Mouse (Mus musculus) MEL (cell line): ENCODE results near the gene Sft2d2. TPM values are rescaled to one million over a fixed set of nuclear protein-coding genes. Genes with fewer than 3 reads are reported as not detected.

Source experiments
- DNase-seq: peaks from one replicate; pipeline ENCODE4 v3.0.0; 2011; ENCODE audit warnings: low read depth, low spot score
- H3K27ac ChIP-seq: 2 replicates; pipeline ENCODE4 v1.5.1; 2012; ENCODE audit warnings: low read depth, mild to moderate bottlenecking, control low read depth, low read length, moderate library complexity; ENCODE audit not compliant: control insufficient read depth
- H3K27me3 ChIP-seq, 2 experiments: fragments of 150-350 bp in 1 of 2; sonication (generic) in 1 of 2; 2 replicates each; pipeline ENCODE4 v1.6.1; 2012; ENCODE audit warnings: low read length in 2 of 2, mild to moderate bottlenecking in 2 of 2, improper control_type of control experiment in 1 of 2, moderate library complexity in 1 of 2; ENCODE audit not compliant: insufficient read depth in 2 of 2, control insufficient read depth in 1 of 2
- H3K36me3 ChIP-seq, 2 experiments: 2 replicates each; pipeline ENCODE4 v1.6.1; 2012 to 2014; ENCODE audit warnings: low read length in 2 of 2, improper control_type of control experiment in 1 of 2, inconsistent platforms in 1 of 2, mild to moderate bottlenecking in 1 of 2; ENCODE audit not compliant: insufficient read depth in 2 of 2, control insufficient read depth in 1 of 2
- H3K4me1 ChIP-seq, 2 experiments: fragments of 150-350 bp in 1 of 2; sonication (generic) in 1 of 2; 2 replicates each; pipeline ENCODE4 v1.6.1; 2012; ENCODE audit warnings: low read length in 2 of 2, improper control_type of control experiment in 1 of 2, mild to moderate bottlenecking in 1 of 2; ENCODE audit not compliant: insufficient read depth in 2 of 2, control insufficient read depth in 1 of 2
- H3K4me3 ChIP-seq, 2 experiments: fragments of 150-350 bp in 1 of 2; sonication (generic) in 1 of 2; 2 replicates each; pipeline ENCODE4 v1.5.1; 2012; ENCODE audit warnings: low read depth in 2 of 2, low read length in 2 of 2, mild to moderate bottlenecking in 2 of 2, moderate library complexity in 2 of 2, control low read depth in 1 of 2, improper control_type of control experiment in 1 of 2; ENCODE audit not compliant: control insufficient read depth in 1 of 2, insufficient read depth in 1 of 2
- H3K79me2 ChIP-seq: 2 replicates; pipeline ENCODE4 v1.6.1; 2012; ENCODE audit warnings: mild to moderate bottlenecking, low read length, moderate library complexity; ENCODE audit not compliant: control insufficient read depth, poor library complexity, insufficient read depth
- H3K9ac ChIP-seq: 2 replicates; pipeline ENCODE4 v1.6.1; 2012; ENCODE audit warnings: low read depth, mild to moderate bottlenecking, control low read depth, low read length, moderate library complexity; ENCODE audit not compliant: control insufficient read depth, poor library complexity, severe bottlenecking
- H3K9me3 ChIP-seq: fragments of 150-350 bp; sonication (generic); replicated peaks from 2 replicates; pipeline ENCODE4 v1.6.1; 2012; ENCODE audit warnings: mild to moderate bottlenecking, low read length, improper control_type of control experiment, moderate library complexity; ENCODE audit not compliant: insufficient read depth
- CHD1 ChIP-seq: IDR thresholded peaks from 2 replicates; pipeline ENCODE4 v1.6.1; 2012; ENCODE audit warnings: low read depth, mild to moderate bottlenecking, inconsistent platforms, low read length, improper control_type of control experiment
- EP300 ChIP-seq, 2 experiments: IDR thresholded peaks; 2 replicates each; pipeline ENCODE4 v1.6.1; 2011; ENCODE audit warnings: improper control_type of control experiment in 2 of 2, low read length in 2 of 2, low read depth in 1 of 2, mild to moderate bottlenecking in 1 of 2
- ETS1 ChIP-seq: IDR thresholded peaks from 2 replicates; pipeline ENCODE4 v1.6.1; 2012; ENCODE audit warnings: low read depth, mild to moderate bottlenecking, inconsistent platforms, low read length, improper control_type of control experiment, moderate library complexity
- GATA1 ChIP-seq: IDR thresholded peaks from 2 replicates; pipeline ENCODE4 v1.6.1; 2011; ENCODE audit warnings: low read depth, low read length, improper control_type of control experiment
- HCFC1 ChIP-seq: IDR thresholded peaks from 2 replicates; pipeline ENCODE4 v1.6.1; 2012; ENCODE audit warnings: low read depth, mild to moderate bottlenecking, inconsistent platforms, low read length, improper control_type of control experiment, moderate library complexity
- MAFK ChIP-seq: IDR thresholded peaks from 2 replicates; pipeline ENCODE4 v1.6.1; 2011; ENCODE audit warnings: low read depth, mild to moderate bottlenecking, low read length, improper control_type of control experiment, borderline replicate concordance
- MAZ ChIP-seq: IDR thresholded peaks from 2 replicates; pipeline ENCODE4 v1.6.1; 2012; ENCODE audit warnings: low read depth, mild to moderate bottlenecking, inconsistent platforms, low read length, improper control_type of control experiment
- MEF2A ChIP-seq: IDR thresholded peaks from 2 replicates; pipeline ENCODE4 v1.6.1; 2014; ENCODE audit warnings: low read depth, mild to moderate bottlenecking, inconsistent platforms, low read length, improper control_type of control experiment; ENCODE audit not compliant: poor library complexity, insufficient replicate concordance, severe bottlenecking; ENCODE audit errors: extremely low read depth
- NRF1 ChIP-seq: IDR thresholded peaks from 2 replicates; pipeline ENCODE4 v1.6.1; 2014; ENCODE audit warnings: low read depth, mild to moderate bottlenecking, inconsistent platforms, low read length, improper control_type of control experiment, moderate library complexity; ENCODE audit not compliant: poor library complexity, insufficient read depth, severe bottlenecking
- POLR2A ChIP-seq, 2 experiments: IDR thresholded peaks; 2 replicates each; pipeline ENCODE4 v1.6.1; 2011 to 2012; ENCODE audit warnings: low read length in 2 of 2, mild to moderate bottlenecking in 2 of 2, control low read depth in 1 of 2, improper control_type of control experiment in 1 of 2, low read depth in 1 of 2, moderate library complexity in 1 of 2; ENCODE audit not compliant: control insufficient read depth in 1 of 2, insufficient read depth in 1 of 2, poor library complexity in 1 of 2
- POLR2AphosphoS5 ChIP-seq: IDR thresholded peaks from 2 replicates; pipeline ENCODE4 v1.6.1; 2012; ENCODE audit warnings: low read depth, borderline replicate concordance, mild to moderate bottlenecking, inconsistent platforms, low read length, moderate library complexity, mixed read lengths
- SMC3 ChIP-seq: IDR thresholded peaks from 2 replicates; pipeline ENCODE4 v1.6.1; 2011; ENCODE audit warnings: low read depth, low read length, improper control_type of control experiment
- TBP ChIP-seq: IDR thresholded peaks from 2 replicates; pipeline ENCODE4 v1.8.0; 2011; ENCODE audit warnings: low read depth, low read length, improper control_type of control experiment
- UBTF ChIP-seq: IDR thresholded peaks from 2 replicates; pipeline ENCODE4 v1.6.1; 2012; ENCODE audit warnings: low read depth, mild to moderate bottlenecking, inconsistent platforms, low read length, improper control_type of control experiment, moderate library complexity, borderline replicate concordance; ENCODE audit not compliant: insufficient read depth
- USF1 ChIP-seq: IDR thresholded peaks from 2 replicates; pipeline ENCODE4 v1.6.1; 2014; ENCODE audit warnings: low read depth, mild to moderate bottlenecking, inconsistent platforms, low read length, improper control_type of control experiment, moderate library complexity
- USF2 ChIP-seq, 2 experiments: IDR thresholded peaks; 2 replicates each; pipeline ENCODE4 v1.6.1; 2011 to 2012; ENCODE audit warnings: improper control_type of control experiment in 2 of 2, low read length in 2 of 2, borderline replicate concordance in 1 of 2, inconsistent platforms in 1 of 2, low read depth in 1 of 2, mild to moderate bottlenecking in 1 of 2; ENCODE audit not compliant: insufficient read depth in 1 of 2
- ZC3H11A ChIP-seq: IDR thresholded peaks from 2 replicates; pipeline ENCODE4 v1.6.1; 2012; ENCODE audit warnings: low read depth, mild to moderate bottlenecking, inconsistent platforms, low read length, improper control_type of control experiment
- ZKSCAN1 ChIP-seq: IDR thresholded peaks from 2 replicates; pipeline ENCODE4 v1.6.1; 2012; ENCODE audit warnings: low read depth, mild to moderate bottlenecking, inconsistent platforms, low read length, improper control_type of control experiment, moderate library complexity
- ZNF384 ChIP-seq: IDR thresholded peaks from 2 replicates; pipeline ENCODE4 v1.6.1; 2012; ENCODE audit warnings: low read depth, mild to moderate bottlenecking, inconsistent platforms, low read length, improper control_type of control experiment
- polyA plus RNA-seq, 2 experiments: library from polyadenylated mRNA; stranded (reverse) in 1 of 2; unstranded in 1 of 2; fragments of >175 nt in 1 of 2; fragments of >200 nt in 1 of 2; gene quantifications; 2 replicates each; pipeline versions ENCODE4 v1.2.1 to v1.2.4; 2012; ENCODE audit warnings: low replicate concordance in 2 of 2, low read depth in 1 of 2; ENCODE audit not compliant: insufficient read length in 2 of 2, insufficient read depth in 1 of 2, missing spikeins in 1 of 2
- total RNA-seq: library from RNA; depleted of rRNA; stranded (reverse); fragments of 300-350 nt; gene quantifications from 2 replicates; pipeline ENCODE4 v1.2.3, GENCODE M21; 2012

The Sft2d2 gene
- total and polyA plus RNA-seq, 3 experiments: 4.0 to 8.9 TPM; not detected in 1

GRCm38 (mm10) chr1:165205591-165205990 is 11.4 kb upstream of the Sft2d2 start:
- Histone ChIP-seq H3K79me2 (no peaks in the 10 kb centered on the region), H3K4me1 (no peaks in the 10 kb centered on the region), H3K4me3 (no peak overlapping the region), H3K27me3 (no peaks in the 10 kb centered on the region; a peak in 1 of 4 replicates), H3K27ac (no peak overlapping the region), H3K9me3 (no peaks in the 10 kb centered on the region)
- DNase-seq: no peak
- no peak for TF ChIP-seq ZC3H11A
- no peak for TF ChIP-seq MEF2A
- TF ChIP-seq ZKSCAN1: no peak
- TF ChIP-seq POLR2AphosphoS5: no peak
- no peak for TF ChIP-seq SMC3
- no peak for TF ChIP-seq USF2 (IDR thresholded peaks at IDR 0.05; ENCODE audit: borderline replicate concordance in 1 of 2, insufficient read depth in 1 of 2, low read depth in 1 of 2, low read length in 2 of 2)
- no peak for TF ChIP-seq CHD1
- TF ChIP-seq ZNF384: no peak
- no peak for TF ChIP-seq HCFC1
- no peak for TF ChIP-seq ETS1
- TF ChIP-seq, all 39 proteins: peak for 0
- Histone ChIP-seq H3K9ac (no peak overlapping the region), H3K36me3 (no peaks in the 10 kb centered on the region)

- no peaks in the 10 kb centered on the region for H3K9me3 ChIP-seq
- H3K9ac ChIP-seq: no peak overlapping the region
- no peaks in the 10 kb centered on the region for H3K79me2 ChIP-seq
- no peak for DNase-seq
- H3K27ac ChIP-seq: no peak overlapping the region
- TF ChIP-seq MEF2A: no peak
- TF ChIP-seq POLR2A (IDR thresholded peaks at IDR 0.05; ENCODE audit: control insufficient read depth in 1 of 2, insufficient read depth in 1 of 2, low read depth in 1 of 2, low read length in 2 of 2, poor library complexity in 1 of 2): no peak
- no peak for TF ChIP-seq ETS1
- TF ChIP-seq MAZ: no peak
- no peak for TF ChIP-seq ZKSCAN1
- TF ChIP-seq MAFK: no peak
- TF ChIP-seq NRF1: no peak
- no peak for TF ChIP-seq EP300 (IDR thresholded peaks at IDR 0.05; ENCODE audit: low read depth in 1 of 2, low read length in 2 of 2)
- no peak for TF ChIP-seq USF1
- no peak for TF ChIP-seq TBP
- no peak for TF ChIP-seq SMC3
- TF ChIP-seq GATA1: no peak
- no peak for TF ChIP-seq UBTF
- TF ChIP-seq, all 39 proteins: peak for 0
- Histone ChIP-seq H3K4me1 (peaks cover 0 to 3% of the 10 kb centered on the region in 2 experiments; a peak in 2 of 4 replicates), H3K4me3 (no peak overlapping the region), H3K36me3 (no peaks in the 10 kb centered on the region; a peak in 1 of 4 replicates), H3K27me3 (no peaks in the 10 kb centered on the region; a peak in 2 of 4 replicates)
Measured at GRCm38 (mm10) chr1:165203488-165204035, 9.3 kb upstream of the Sft2d2 start.
